Mouse (Mus musculus) liver, adult 2 months (tissue): ENCODE measurements at regions not wholly inside any gene's neighbourhood (a gene's known extent, or its start where the extent isn't known, plus 50 kb on each side); places are given as distances from the start of the nearest gene placed in this dataset.

Source experiments
- DNase-seq: peaks from one replicate; pipeline ENCODE4 v3.0.0-alpha.2; 2011; ENCODE audit warnings: low read depth, low spot score; ENCODE audit errors: extremely low read depth
- H3K27ac ChIP-seq: fragments of 200-500 bp; replicated peaks from 2 replicates; pipeline ENCODE4 v1.5.1; 2012; ENCODE audit warnings: low read depth, mild to moderate bottlenecking, control low read depth, inconsistent platforms, low read length; ENCODE audit not compliant: insufficient read depth
- H3K27me3 ChIP-seq: fragments of 200-500 bp; 2 replicates; pipeline ENCODE4 v1.6.1; 2012; ENCODE audit warnings: mild to moderate bottlenecking, moderate library complexity, low read length, inconsistent platforms; ENCODE audit not compliant: control insufficient read depth, insufficient read depth
- H3K36me3 ChIP-seq: fragments of 200-500 bp; 2 replicates; pipeline ENCODE4 v1.6.1; 2012; ENCODE audit warnings: low read length, inconsistent platforms; ENCODE audit not compliant: control insufficient read depth, insufficient read depth
- H3K4me1 ChIP-seq: fragments of 200-500 bp; 2 replicates; pipeline ENCODE4 v1.6.1; 2011; ENCODE audit warnings: low read length; ENCODE audit not compliant: control insufficient read depth, insufficient read depth
- H3K4me3 ChIP-seq: fragments of 200-500 bp; 2 replicates; pipeline ENCODE4 v1.5.1; 2011; ENCODE audit warnings: low read depth, mild to moderate bottlenecking, control low read depth, low read length, moderate library complexity; ENCODE audit not compliant: insufficient read depth
- H3K79me2 ChIP-seq: fragments of 200-500 bp; 2 replicates; pipeline ENCODE4 v1.6.1; 2012; ENCODE audit warnings: inconsistent platforms, mild to moderate bottlenecking, low read length, moderate library complexity; ENCODE audit not compliant: control insufficient read depth, insufficient read depth
- H3K9ac ChIP-seq: fragments of 200-500 bp; 2 replicates; pipeline ENCODE4 v1.6.1; 2012; ENCODE audit warnings: low read depth, mild to moderate bottlenecking, control low read depth, inconsistent platforms, low read length
- CTCF ChIP-seq: fragments of 200-500 bp; IDR thresholded peaks from 2 replicates; pipeline ENCODE4 v1.5.1; 2011; ENCODE audit warnings: low read depth, low read length, control low read depth
- POLR2A ChIP-seq: fragments of 200-500 bp; IDR thresholded peaks from 2 replicates; pipeline ENCODE4 v1.6.1; 2011; ENCODE audit warnings: low read length, control low read depth; ENCODE audit not compliant: insufficient read depth; ENCODE audit errors: extremely low read depth
- WGBS: fragments of 180-500 bp; shearing (Covaris S2); methylation state at CpG from one replicate; pipeline ENCODE4 v1.1.7; 2018; 5-methylcytosine and 5-hydroxymethylcytosine counted together

DNA sequence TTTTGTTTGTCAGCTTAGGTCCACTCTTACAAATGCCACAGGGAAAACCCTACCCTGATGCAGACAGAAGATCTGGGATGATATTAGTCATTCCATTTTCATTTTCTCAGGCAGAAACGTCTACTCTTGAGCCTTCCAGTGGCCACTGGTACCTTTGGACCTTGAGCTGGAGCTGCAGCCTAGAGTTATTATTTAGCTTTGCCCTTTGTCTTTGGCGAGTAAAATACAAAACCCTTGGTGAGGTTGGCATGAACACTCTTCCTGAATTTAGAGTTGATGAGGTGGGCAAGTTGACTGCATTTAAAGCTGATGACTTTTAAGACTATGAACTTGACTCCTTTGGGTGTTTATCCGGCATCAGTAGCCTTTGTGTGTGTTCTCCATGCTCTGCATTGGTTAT lies 352.2 kb upstream of the Hnrnpa3 start:
- H3K27me3 ChIP-seq, result no peaks in the 10 kb centered on the region
- H3K4me3 ChIP-seq, result no peak overlapping the region
- TF ChIP-seq CTCF (no peak), POLR2A (no peak)
- 58% methylated on average over 3 of the region's 3 CpGs for WGBS
- DNase-seq, result no peak
- H3K9ac ChIP-seq, result no peak overlapping the region
- H3K4me1 ChIP-seq, result no peaks in the 10 kb centered on the region
- no peaks in the 10 kb centered on the region for H3K79me2 ChIP-seq
- H3K27ac ChIP-seq, result no peak overlapping the region
- no peaks in the 10 kb centered on the region for H3K36me3 ChIP-seq

DNA sequence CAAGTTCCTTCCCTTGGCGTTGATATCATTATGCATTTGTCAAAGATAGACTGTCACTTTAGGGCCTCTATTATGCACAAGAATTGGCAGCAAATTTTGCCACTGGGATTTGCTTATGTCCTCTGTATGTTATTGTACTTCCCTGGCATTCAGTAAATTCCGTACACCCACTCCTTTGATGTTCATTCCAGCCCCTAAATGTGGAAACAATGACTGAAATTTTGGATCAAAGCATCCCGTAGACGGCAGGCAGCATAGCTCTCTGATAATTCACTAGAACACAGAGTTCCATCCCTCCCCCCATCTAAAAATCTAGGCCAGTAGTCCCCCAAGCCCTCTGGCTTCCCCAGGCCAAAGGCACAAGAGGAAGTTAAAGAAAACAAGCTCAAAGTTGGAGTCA lies 347.9 kb upstream of the Hnrnpa3 start:
- no peak for DNase-seq
- H3K27ac ChIP-seq, result no peak overlapping the region
- no peaks in the 10 kb centered on the region for H3K4me1 ChIP-seq
- H3K79me2 ChIP-seq, result no peaks in the 10 kb centered on the region
- no peaks in the 10 kb centered on the region for H3K36me3 ChIP-seq
- H3K9ac ChIP-seq, result no peak overlapping the region
- no peak overlapping the region for H3K4me3 ChIP-seq
- no peaks in the 10 kb centered on the region for H3K27me3 ChIP-seq
- WGBS, result 69% methylated on average over 4 of the region's 4 CpGs
- TF ChIP-seq CTCF (no peak), POLR2A (no peak)

DNA sequence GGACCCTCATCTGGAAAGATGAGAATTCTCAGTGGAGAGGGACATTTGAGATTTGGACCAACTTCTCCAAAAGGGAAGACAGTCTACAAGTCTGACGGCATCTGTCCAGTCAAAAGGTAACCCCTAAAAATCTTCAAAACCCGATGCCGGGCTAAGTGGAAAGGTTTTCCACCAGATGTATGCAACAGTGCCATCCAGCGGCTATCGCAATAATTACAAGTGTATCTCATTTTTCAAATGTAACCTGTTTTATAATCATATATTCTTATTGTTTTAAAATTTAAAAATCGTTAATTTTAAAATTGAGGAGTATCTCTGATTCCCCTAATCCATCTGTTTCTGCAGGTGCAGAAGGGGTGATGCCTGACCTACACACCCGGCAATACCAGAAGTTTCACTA lies 346.8 kb upstream of the Hnrnpa3 start:
- H3K79me2 ChIP-seq, result no peaks in the 10 kb centered on the region
- H3K27ac ChIP-seq, result no peak overlapping the region
- 14% methylated on average over 7 of the region's 7 CpGs for WGBS
- no peaks in the 10 kb centered on the region for H3K36me3 ChIP-seq
- H3K4me1 ChIP-seq, result no peaks in the 10 kb centered on the region
- TF ChIP-seq POLR2A, result no peak
- TF ChIP-seq CTCF, result 0 out of 2 replicates have a peak, but pooled peaks have one; percentile 14
- no peaks in the 10 kb centered on the region for H3K27me3 ChIP-seq
- no peak overlapping the region for H3K9ac ChIP-seq
- DNase-seq, result peak; percentile 12
- no peak overlapping the region for H3K4me3 ChIP-seq

DNA sequence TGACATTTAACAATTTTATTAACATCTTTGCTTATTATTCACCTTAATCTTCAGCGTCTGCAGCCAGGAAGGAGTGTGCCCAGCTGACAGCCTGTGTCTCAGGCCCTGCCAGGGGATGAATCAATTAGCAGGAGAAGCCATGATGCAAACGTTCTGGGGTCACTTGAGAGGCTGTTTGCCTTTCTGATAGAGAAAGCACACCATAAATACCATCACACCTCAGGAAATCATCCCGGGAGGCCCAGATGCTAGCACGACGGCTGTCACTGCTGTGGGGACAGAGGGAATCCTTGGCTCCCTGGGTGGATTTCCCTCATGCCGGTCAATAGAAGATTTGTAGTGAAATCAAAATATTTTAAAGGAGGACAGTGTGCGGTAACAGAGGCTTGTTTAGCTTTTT lies 343.7 kb upstream of the Hnrnpa3 start:
- H3K4me3 ChIP-seq, result no peak overlapping the region
- no peak overlapping the region for H3K9ac ChIP-seq
- no peaks in the 10 kb centered on the region for H3K79me2 ChIP-seq
- H3K27me3 ChIP-seq, result no peaks in the 10 kb centered on the region
- no peaks in the 10 kb centered on the region for H3K36me3 ChIP-seq
- TF ChIP-seq POLR2A (no peak), CTCF (no peak)
- no peaks in the 10 kb centered on the region for H3K4me1 ChIP-seq
- no peak overlapping the region for H3K27ac ChIP-seq
- 41% methylated on average over 7 of the region's 7 CpGs for WGBS
- DNase-seq, result no peak

DNA sequence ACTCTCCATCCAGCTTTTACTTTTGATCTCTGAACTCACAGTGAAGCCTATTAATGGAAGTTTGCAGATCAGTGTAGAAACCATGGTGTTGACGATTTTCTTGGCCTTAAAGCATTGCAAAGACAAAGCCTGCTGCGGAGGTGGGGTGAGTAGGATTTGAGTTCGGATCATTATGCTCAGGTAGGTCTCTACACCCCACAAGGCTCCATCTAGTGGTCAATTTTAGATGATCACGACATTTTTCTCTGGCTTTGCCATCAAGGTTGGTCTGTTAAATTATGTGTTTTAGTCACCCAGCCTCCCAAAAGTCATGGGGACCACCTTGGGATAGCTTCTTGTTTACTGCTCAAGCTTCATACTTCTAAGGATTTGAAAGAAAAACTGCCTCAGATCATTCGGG lies 340.9 kb upstream of the Hnrnpa3 start:
- Histone ChIP-seq H3K4me3 (no peak overlapping the region), H3K27me3 (no peaks in the 10 kb centered on the region), H3K9ac (no peak overlapping the region), H3K79me2 (no peaks in the 10 kb centered on the region), H3K27ac (no peak overlapping the region), H3K4me1 (no peaks in the 10 kb centered on the region), H3K36me3 (no peaks in the 10 kb centered on the region)
- TF ChIP-seq POLR2A (no peak), CTCF (no peak)
- DNase-seq, result no peak
- WGBS, result 49% methylated on average over 5 of the region's 5 CpGs

DNA sequence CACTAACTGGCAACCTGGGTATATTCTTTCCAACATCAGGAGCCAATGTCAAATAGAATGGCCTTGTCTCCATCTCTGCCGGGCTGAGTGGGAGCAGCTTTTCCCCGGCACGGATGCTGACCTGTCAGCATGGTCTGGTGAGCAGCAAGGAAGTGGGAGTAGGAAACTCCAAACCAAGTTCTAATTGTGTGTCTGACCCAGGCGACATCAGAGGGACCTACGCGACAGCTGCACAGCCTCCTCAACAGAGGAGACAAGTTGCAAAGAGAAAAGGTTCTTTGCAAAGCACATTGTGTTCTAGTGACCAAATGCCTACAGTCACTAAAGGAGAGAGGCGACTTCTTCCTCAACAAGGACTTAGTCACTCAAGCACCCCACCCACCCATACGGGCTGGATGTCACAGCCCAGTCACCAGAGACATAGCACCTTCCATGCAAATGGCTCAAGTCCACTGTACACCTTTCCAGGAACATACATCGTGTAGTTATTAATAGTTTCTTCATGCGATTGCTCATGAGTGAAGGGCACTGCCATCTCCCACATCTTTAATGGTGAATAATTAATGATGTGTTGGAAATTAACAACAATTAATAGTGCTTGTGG lies 334.8 kb upstream of the Hnrnpa3 start:
- Histone ChIP-seq H3K9ac (no peak overlapping the region), H3K27ac (no peak overlapping the region), H3K79me2 (no peaks in the 10 kb centered on the region), H3K36me3 (no peaks in the 10 kb centered on the region), H3K4me3 (no peak overlapping the region), H3K4me1 (no peaks in the 10 kb centered on the region), H3K27me3 (no peaks in the 10 kb centered on the region)
- TF ChIP-seq CTCF, result no peak
- no peak for TF ChIP-seq POLR2A
- WGBS, result 85% methylated on average over 10 of the region's 10 CpGs
- DNase-seq, result no peak

DNA sequence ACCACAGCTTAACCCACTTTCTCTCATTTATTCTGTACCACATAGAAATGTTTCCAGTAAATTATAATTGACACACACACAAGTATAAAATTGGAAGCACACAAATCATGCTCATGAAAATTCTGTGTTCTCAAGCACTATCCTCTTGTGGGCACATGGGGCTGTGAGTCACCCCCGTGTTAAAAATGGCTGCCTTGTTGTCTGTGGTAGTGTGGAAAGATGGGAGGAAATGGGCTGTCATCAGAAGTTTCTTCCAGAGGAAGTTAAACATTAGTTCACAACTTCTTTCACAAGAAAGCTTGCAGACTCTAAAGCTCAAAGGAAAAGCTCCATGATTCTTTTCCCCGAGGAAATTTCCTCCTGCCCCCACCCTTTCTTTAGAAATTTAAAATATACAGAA lies 329.5 kb upstream of the Hnrnpa3 start:
- no peak for DNase-seq
- Histone ChIP-seq H3K27ac (no peak overlapping the region), H3K4me1 (no peaks in the 10 kb centered on the region), H3K4me3 (no peak overlapping the region), H3K9ac (no peak overlapping the region), H3K27me3 (no peaks in the 10 kb centered on the region), H3K79me2 (no peaks in the 10 kb centered on the region), H3K36me3 (no peaks in the 10 kb centered on the region)
- no peak for TF ChIP-seq POLR2A
- no peak for TF ChIP-seq CTCF
- WGBS, result 71% methylated on average over 2 of the region's 2 CpGs
